Mouse (Mus musculus) stomach, embryonic 15.5 days (tissue): ENCODE measurements around the gene Ncor2. TPM values are rescaled to one million over a fixed set of nuclear protein-coding genes. Genes with fewer than 3 reads are reported as not detected.

Source experiments
- polyA plus RNA-seq: library from polyadenylated mRNA; unstranded; fragments of >200 nt; fragmentation: Nextera tagmentation; extraction: Ambion mirVana; gene quantifications from 2 replicates; pipeline ENCODE4 v1.2.1, GENCODE M21; 2015

Gene Ncor2
- polyA plus RNA-seq, 1 experiment from 2014 or later, result 26.7 TPM

Other genes starting within 250 kb of the Ncor2 start
- 3.6 and 4.4 TPM in 2 replicates for gene Rflna, start 176.0 kb downstream of the Ncor2 start, polyA plus RNA-seq
- gene Scarb1, start 161.9 kb upstream of the Ncor2 start, polyA plus RNA-seq, result 61.9 and 67.9 TPM in 2 replicates
- 0.21 and 0.67 TPM in 2 replicates for gene Gm10382, start 210.1 kb upstream of the Ncor2 start, polyA plus RNA-seq
- 893 and 1,069 TPM in 2 replicates for gene Ubc, start 211.0 kb upstream of the Ncor2 start, polyA plus RNA-seq